Comparison of ENCODE assay signal across 14 mouse cellular contexts in genomic region chr10:68063806-68064545, GRCm38 (mm10).
DNase-seq lines count a peak whose midpoint lies in the region; ATAC-seq and TF ChIP-seq lines count a peak whose summit lies in the region.
"Had no signal": no experiment of that assay in that cellular context is flagged by ENCODE, and none has a peak within 500 bp of the region (broad histone marks: within the 10 kb centered on the region; RNA-seq: fewer than 3 reads in every experiment).

No protein-coding gene starts in this region.

- 0 out of 2 replicates have a peak overlapping the region, but pooled peaks have one; percentile 6 for H3K4me3 ChIP-seq in left cerebral cortex, adult 2 months
- H3K4me3 ChIP-seq in forebrain, embryonic 12.5 days (replicated peaks) = no peak overlapping the region
- no peak overlapping the region for H3K4me3 ChIP-seq in hindbrain, embryonic 13.5 days
- no peak overlapping the region for H3K4me3 ChIP-seq in myocyte
- H3K4me3 ChIP-seq: liver, embryonic 12.5 days had no signal

- no peaks in the 10 kb centered on the region for H3K27me3 ChIP-seq in forebrain, embryonic 12.5 days
- 0 out of 2 replicates have a peak, but pooled peaks cover 8% of the 10 kb centered on the region for H3K27me3 ChIP-seq in hindbrain, embryonic 13.5 days
- no peaks in the 10 kb centered on the region for H3K27me3 ChIP-seq in myocyte (ENCODE audit: control insufficient read depth, insufficient read depth, insufficient read length)
- H3K27me3 ChIP-seq: CH12.LX; liver, embryonic 12.5 days had no signal

- no peak overlapping the region for H3ac ChIP-seq in myocyte (ENCODE audit: control insufficient read depth, insufficient read length)

- peaks cover 23% of the 10 kb centered on the region for H3K4me1 ChIP-seq in forebrain, embryonic 12.5 days
- peaks cover 23% of the 10 kb centered on the region for H3K4me1 ChIP-seq in hindbrain, embryonic 13.5 days (replicated peaks)
- H3K4me1 ChIP-seq: liver, embryonic 12.5 days had no signal

- TF ChIP-seq CTCF in left cerebral cortex, adult 2 months (IDR thresholded peaks at IDR 0.05) = no peak

- no peak overlapping the region for H3K27ac ChIP-seq in left cerebral cortex, adult 2 months
- H3K27ac ChIP-seq in forebrain, embryonic 12.5 days = peak overlapping the region; percentile 71; the same call in 1 of the 2 replicates
- H3K27ac ChIP-seq in hindbrain, embryonic 13.5 days = peak overlapping the region; percentile 74
- H3K27ac ChIP-seq: liver, embryonic 12.5 days had no signal

- DNase-seq in left cerebral cortex, adult 2 months (ENCODE audit: extremely low spot score in 1 of 2, low spot score in 2 of 2) = no peak
- no peak for DNase-seq in left cerebral cortex, adult 11 months (ENCODE audit: low spot score)
- no peak for DNase-seq in frontal cortex, postnatal 10 days (ENCODE audit: low spot score in 2 of 2)
- no peak for DNase-seq in frontal cortex, adult 2 months (ENCODE audit: extremely low spot score in 1 of 2, low spot score in 1 of 2)
- DNase-seq: adrenal gland, postnatal 36 days; gastrocnemius, postnatal 36 days; heart, postnatal 36 days; kidney, postnatal 25 days; thymus, adult 18-20 months had no signal

- no peaks in the 10 kb centered on the region for H3K9me3 ChIP-seq in forebrain, embryonic 12.5 days
- no peaks in the 10 kb centered on the region for H3K9me3 ChIP-seq in hindbrain, embryonic 13.5 days
- H3K9me3 ChIP-seq: liver, embryonic 12.5 days had no signal

- intact Hi-C loops in left cerebral cortex, adult 2 months (cut with DNase I) = no loop called here

- H3K79me2 ChIP-seq in myocyte (ENCODE audit: control insufficient read depth, insufficient read depth) = no peaks in the 10 kb centered on the region

- WGBS in forebrain, embryonic 12.5 days = 30% methylated on average over 8 of the region's 8 CpGs
- WGBS in hindbrain, embryonic 13.5 days = 18% methylated on average over 8 of the region's 8 CpGs

- H3K4me2 ChIP-seq in forebrain, embryonic 12.5 days = peak overlapping the region; percentile 26
- H3K4me2 ChIP-seq in hindbrain, embryonic 13.5 days = peak overlapping the region; percentile 21; the same call in 1 of the 2 replicates
- peak overlapping the region; percentile 55 for H3K4me2 ChIP-seq in myocyte (ENCODE audit: low read depth)
- H3K4me2 ChIP-seq: liver, embryonic 12.5 days had no signal

- TF ChIP-seq POLR2A in myocyte (IDR thresholded peaks at IDR 0.05; ENCODE audit: insufficient read length, low read depth) = no peak

- H3K36me3 ChIP-seq in forebrain, embryonic 12.5 days (replicated peaks) = no peaks in the 10 kb centered on the region
- H3K36me3 ChIP-seq in hindbrain, embryonic 13.5 days = no peaks in the 10 kb centered on the region
- no peaks in the 10 kb centered on the region for H3K36me3 ChIP-seq in myocyte (ENCODE audit: control insufficient read depth, insufficient read depth)
- H3K36me3 ChIP-seq: liver, embryonic 12.5 days had no signal

- 0 out of 2 replicates have a peak, but pooled peaks have one; percentile 42 for ATAC-seq in forebrain, embryonic 12.5 days (ENCODE audit: low FRiP score)
- ATAC-seq in hindbrain, embryonic 13.5 days (ENCODE audit: low FRiP score) = no peak
- ATAC-seq: liver, embryonic 12.5 days had no signal

- no peak overlapping the region for H3K9ac ChIP-seq in forebrain, embryonic 12.5 days
- 0 out of 2 replicates have a peak overlapping the region, but pooled peaks have one; percentile 13 for H3K9ac ChIP-seq in hindbrain, embryonic 13.5 days
- H3K9ac ChIP-seq: liver, embryonic 12.5 days had no signal

TF ChIP-seq in myocyte, 11 proteins besides CTCF, POLR2A, EP300 and RAD21:
- TF ChIP-seq USF1 (IDR thresholded peaks at IDR 0.05; ENCODE audit: low read depth) (no peak), MAX (IDR thresholded peaks at IDR 0.05; ENCODE audit: low read depth) (no peak), SRF (IDR thresholded peaks at IDR 0.05; ENCODE audit: control insufficient read depth, insufficient read length, low read depth) (no peak), MYOD1 (IDR thresholded peaks at IDR 0.05; ENCODE audit: control insufficient read depth in 1 of 3, insufficient read length in 2 of 3, low read depth in 2 of 3) (no peak), POLR2AphosphoS2 (IDR thresholded peaks at IDR 0.05; ENCODE audit: insufficient read length, low read depth) (no peak), E2F4 (IDR thresholded peaks at IDR 0.05; ENCODE audit: insufficient read depth) (no peak), CEBPB (IDR thresholded peaks at IDR 0.05; ENCODE audit: insufficient read depth, poor library complexity, severe bottlenecking) (no peak), REST (IDR thresholded peaks at IDR 0.05; ENCODE audit: insufficient read depth, insufficient read length) (no peak)
